Mouse (Mus musculus): Measurements from ENCODE around the gene Tmem168. TPM values are rescaled to one million over a fixed set of nuclear protein-coding genes. Genes with fewer than 3 reads are reported as not detected.

Tmem168 gene
- total and polyA plus RNA-seq, 2 experiments: 8.6 to 24.5 TPM

DNA sequence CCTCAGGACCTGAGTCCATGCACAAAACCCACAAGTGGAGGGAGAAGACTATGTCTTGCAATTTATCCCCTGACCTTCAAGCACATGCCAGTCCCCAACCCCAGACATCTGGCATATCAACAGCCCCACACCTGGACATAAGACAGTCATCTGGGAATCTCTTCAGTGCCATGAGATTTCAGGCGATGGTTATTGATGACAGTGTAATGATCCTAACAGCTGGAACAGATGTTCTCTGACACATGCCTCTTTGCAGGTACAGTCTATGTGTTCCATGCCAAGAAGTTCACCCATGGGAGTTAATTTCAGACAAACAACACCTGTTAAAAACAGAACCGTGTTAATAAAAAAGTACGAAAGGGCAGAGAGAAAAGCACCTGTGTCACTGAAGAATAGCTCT is 5.8 kb upstream of the Tmem168 start:
- no peaks in the 10 kb centered on the region for H3K27me3 ChIP-seq (ENCODE audit: control insufficient read depth, insufficient read depth, low read length)

DNA sequence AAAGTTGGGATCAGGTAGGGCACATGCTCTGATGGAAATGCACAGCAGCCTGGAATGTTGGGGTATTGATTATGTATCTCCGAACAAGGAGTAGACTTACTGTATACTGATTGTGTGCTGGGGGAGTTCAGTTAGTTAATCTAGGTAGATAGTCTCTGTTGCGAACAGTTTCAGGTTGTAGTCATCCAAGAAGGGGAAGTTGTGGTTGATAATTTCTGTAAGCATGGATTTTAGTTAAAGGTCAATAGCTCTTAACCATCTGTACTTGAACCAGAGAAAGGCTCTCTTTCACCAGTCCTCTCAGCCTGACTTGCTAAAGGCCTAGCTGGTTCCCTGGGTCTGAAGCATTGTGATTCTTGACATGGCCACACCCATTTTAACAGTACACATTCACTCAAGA is 3.0 kb upstream of the Tmem168 start:
- TF ChIP-seq CTCF (IDR thresholded peaks at IDR 0.05; ENCODE audit: low read depth, low read length) (no peak), POLR2A (IDR thresholded peaks at IDR 0.05; ENCODE audit: extremely low read depth, insufficient read depth, low read length) (no peak)
- Histone ChIP-seq H3K79me2 (ENCODE audit: control insufficient read depth, insufficient read depth, low read length) (peaks cover 3% of the 10 kb centered on the region; the same call in 1 of the 2 replicates), H3K27me3 (ENCODE audit: control insufficient read depth, insufficient read depth, low read length) (no peaks in the 10 kb centered on the region), H3K36me3 (ENCODE audit: control insufficient read depth, insufficient read depth, low read length) (no peaks in the 10 kb centered on the region), H3K4me3 (ENCODE audit: insufficient read depth, low read depth, low read length) (no peak overlapping the region), H3K4me1 (ENCODE audit: control insufficient read depth, insufficient read depth, low read length) (peaks cover 3% of the 10 kb centered on the region; the same call in 1 of the 2 replicates), H3K9ac (ENCODE audit: low read depth, low read length) (no peak overlapping the region), H3K27ac (replicated peaks; ENCODE audit: insufficient read depth, low read depth, low read length) (no peak overlapping the region)
- WGBS: 96% methylated on average over 2 of the region's 2 CpGs
- no peak for DNase-seq (ENCODE audit: extremely low read depth, low read depth, low spot score)

More for the DNA sequence above, 5.8 kb upstream of the Tmem168 start:
- 95% methylated on average over 3 of the region's 3 CpGs for WGBS
- no peak overlapping the region for H3K27ac ChIP-seq (replicated peaks; ENCODE audit: insufficient read depth, low read depth, low read length)
- TF ChIP-seq CTCF (IDR thresholded peaks at IDR 0.05; ENCODE audit: low read depth, low read length): no peak
- TF ChIP-seq POLR2A (IDR thresholded peaks at IDR 0.05; ENCODE audit: extremely low read depth, insufficient read depth, low read length): no peak
- DNase-seq (ENCODE audit: extremely low read depth, low read depth, low spot score): no peak
- H3K79me2 ChIP-seq (ENCODE audit: control insufficient read depth, insufficient read depth, low read length): no peaks in the 10 kb centered on the region
- no peaks in the 10 kb centered on the region for H3K4me1 ChIP-seq (ENCODE audit: control insufficient read depth, insufficient read depth, low read length)
- H3K4me3 ChIP-seq (ENCODE audit: insufficient read depth, low read depth, low read length): no peak overlapping the region
- no peak overlapping the region for H3K9ac ChIP-seq (ENCODE audit: low read depth, low read length)
- no peaks in the 10 kb centered on the region for H3K36me3 ChIP-seq (ENCODE audit: control insufficient read depth, insufficient read depth, low read length)

DNA sequence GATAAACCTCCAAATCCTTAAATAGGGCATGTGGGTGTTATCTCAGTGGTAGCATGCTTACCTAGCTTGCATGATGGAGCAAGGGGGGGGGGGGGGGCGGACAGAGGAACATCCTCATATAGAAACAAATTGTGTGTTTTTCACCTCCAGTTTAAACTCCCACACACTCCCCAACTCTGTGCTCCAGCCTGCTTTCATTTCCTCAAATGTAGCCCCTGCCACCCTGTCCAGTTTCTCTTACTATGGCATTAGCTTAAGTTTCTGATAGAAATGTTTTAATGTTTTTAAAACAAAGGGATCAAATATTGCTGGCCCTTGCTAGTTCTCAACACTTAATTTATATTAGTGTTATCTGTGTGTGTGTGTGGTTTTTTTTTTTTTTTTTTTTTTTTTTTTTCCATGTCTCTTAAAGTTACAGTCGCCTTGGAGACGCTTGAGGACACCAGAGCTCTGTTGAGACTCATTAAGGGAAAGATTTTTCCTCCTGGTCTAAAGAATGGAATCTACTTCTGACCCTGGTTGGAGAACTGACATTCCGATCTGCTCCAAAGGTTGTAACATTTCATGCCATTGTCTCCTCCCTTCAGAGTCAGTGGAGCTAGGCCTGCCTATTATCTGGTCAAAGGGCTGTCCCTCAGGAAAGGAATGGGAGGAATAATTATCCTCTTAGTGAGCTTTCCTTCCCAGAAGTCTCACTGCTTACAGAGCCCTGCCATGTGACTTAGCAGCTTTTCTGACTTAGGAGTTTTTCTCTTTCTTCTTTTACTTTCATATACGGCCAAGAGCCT is 1.6 kb upstream of the Tmem168 start:
- Histone ChIP-seq H3K9ac (ENCODE audit: low read depth, low read length) (no peak overlapping the region), H3K27me3 (ENCODE audit: control insufficient read depth, insufficient read depth, low read length) (no peaks in the 10 kb centered on the region), H3K4me1 (ENCODE audit: control insufficient read depth, insufficient read depth, low read length) (peaks cover 3% of the 10 kb centered on the region; the same call in 1 of the 2 replicates), H3K79me2 (ENCODE audit: control insufficient read depth, insufficient read depth, low read length) (peaks cover 3% of the 10 kb centered on the region; the same call in 1 of the 2 replicates), H3K36me3 (ENCODE audit: control insufficient read depth, insufficient read depth, low read length) (no peaks in the 10 kb centered on the region; the same call in 1 of the 2 replicates), H3K4me3 (ENCODE audit: insufficient read depth, low read depth, low read length) (no peak overlapping the region), H3K27ac (replicated peaks; ENCODE audit: insufficient read depth, low read depth, low read length) (no peak overlapping the region)
- TF ChIP-seq CTCF (IDR thresholded peaks at IDR 0.05; ENCODE audit: low read depth, low read length) (no peak), POLR2A (IDR thresholded peaks at IDR 0.05; ENCODE audit: extremely low read depth, insufficient read depth, low read length) (no peak)
- 87% methylated on average over 5 of the region's 5 CpGs for WGBS
- no peak for DNase-seq (ENCODE audit: extremely low read depth, low read depth, low spot score)

DNA sequence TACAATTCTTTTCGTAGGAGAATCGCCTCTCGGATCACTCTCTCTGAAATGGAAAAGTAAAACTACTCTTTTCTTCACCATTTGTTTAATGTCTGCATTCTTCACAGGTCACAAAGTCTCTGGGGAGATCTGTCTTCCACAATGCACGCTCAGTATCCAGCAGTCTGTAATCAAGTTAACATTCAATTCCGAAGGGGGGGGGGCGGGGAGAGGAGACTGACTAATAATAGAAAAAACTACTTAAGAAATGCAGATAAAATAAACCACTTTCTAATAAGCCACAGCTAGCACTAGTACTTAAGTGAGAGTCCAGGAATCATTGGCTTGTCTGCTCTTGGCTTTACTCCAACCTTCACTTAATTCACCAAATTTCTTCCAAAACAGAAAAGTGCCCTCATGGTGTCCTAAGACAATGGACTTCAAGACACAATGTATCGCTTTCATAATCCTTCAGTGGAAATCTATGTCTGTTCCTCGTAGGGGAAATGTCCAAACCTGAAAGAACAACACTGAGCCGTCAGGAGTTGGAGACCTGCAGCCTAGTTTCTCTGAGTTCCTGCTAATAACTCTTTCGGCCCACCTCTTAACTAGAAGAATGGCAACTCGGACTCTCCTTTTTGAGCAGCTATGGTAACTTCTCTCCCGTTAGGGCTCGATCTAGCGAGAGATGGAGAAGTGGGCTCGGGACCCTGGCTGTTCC is 829 bp downstream of the Tmem168 start:
- H3K9ac ChIP-seq (ENCODE audit: low read depth, low read length): peak overlapping the region; percentile 95
- H3K27me3 ChIP-seq (ENCODE audit: control insufficient read depth, insufficient read depth, low read length): no peaks in the 10 kb centered on the region
- H3K4me3 ChIP-seq (ENCODE audit: insufficient read depth, low read depth, low read length): peak overlapping the region; percentile 97
- peak overlapping the region; percentile 96 for H3K27ac ChIP-seq (replicated peaks; ENCODE audit: insufficient read depth, low read depth, low read length)
- DNase-seq (ENCODE audit: extremely low read depth, low read depth, low spot score): peak; percentile 64
- H3K36me3 ChIP-seq (ENCODE audit: control insufficient read depth, insufficient read depth, low read length): peaks cover 11% of the 10 kb centered on the region
- no peak for TF ChIP-seq CTCF (IDR thresholded peaks at IDR 0.05; ENCODE audit: low read depth, low read length)
- peaks cover 3% of the 10 kb centered on the region; the same call in 1 of the 2 replicates for H3K4me1 ChIP-seq (ENCODE audit: control insufficient read depth, insufficient read depth, low read length)
- peaks cover 3% of the 10 kb centered on the region; the same call in 1 of the 2 replicates for H3K79me2 ChIP-seq (ENCODE audit: control insufficient read depth, insufficient read depth, low read length)
- 14% methylated on average over 15 of the region's 15 CpGs for WGBS

DNA sequence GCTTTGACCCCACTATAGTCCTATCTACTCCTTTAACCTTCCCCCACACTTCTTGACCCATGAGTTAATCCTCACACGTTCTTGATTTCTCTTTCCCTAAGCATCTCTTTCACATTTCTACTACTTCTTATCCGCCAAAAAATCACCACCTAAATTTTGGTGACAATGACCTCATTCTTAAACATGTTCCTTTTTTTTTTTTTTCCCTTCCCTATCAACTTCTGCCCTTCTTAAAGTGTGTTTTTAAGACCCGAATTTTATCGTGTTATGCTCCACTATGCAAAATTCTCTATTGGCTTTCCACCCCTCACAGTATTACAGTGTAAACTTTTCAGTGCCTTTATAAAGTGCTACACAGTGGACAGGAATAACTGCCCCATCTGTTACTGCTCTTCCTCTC is 1.5 kb downstream of the Tmem168 start:
- no peak for DNase-seq (ENCODE audit: extremely low read depth, low read depth, low spot score)
- peaks cover 3% of the 10 kb centered on the region; the same call in 1 of the 2 replicates for H3K4me1 ChIP-seq (ENCODE audit: control insufficient read depth, insufficient read depth, low read length)
- H3K9ac ChIP-seq (ENCODE audit: low read depth, low read length): no peak overlapping the region
- WGBS: 78% methylated on average over 4 of the region's 4 CpGs
- peaks cover 13% of the 10 kb centered on the region for H3K36me3 ChIP-seq (ENCODE audit: control insufficient read depth, insufficient read depth, low read length)
- TF ChIP-seq CTCF (IDR thresholded peaks at IDR 0.05; ENCODE audit: low read depth, low read length) (no peak), POLR2A (IDR thresholded peaks at IDR 0.05; ENCODE audit: extremely low read depth, insufficient read depth, low read length) (no peak)
- peaks cover 3% of the 10 kb centered on the region; the same call in 1 of the 2 replicates for H3K79me2 ChIP-seq (ENCODE audit: control insufficient read depth, insufficient read depth, low read length)
- H3K4me3 ChIP-seq (ENCODE audit: insufficient read depth, low read depth, low read length): no peak overlapping the region
- no peaks in the 10 kb centered on the region for H3K27me3 ChIP-seq (ENCODE audit: control insufficient read depth, insufficient read depth, low read length)
- H3K27ac ChIP-seq (replicated peaks; ENCODE audit: insufficient read depth, low read depth, low read length): no peak overlapping the region
